Mouse (Mus musculus): Measurements from ENCODE around the gene Csn2.

Csn2 gene

DNA sequence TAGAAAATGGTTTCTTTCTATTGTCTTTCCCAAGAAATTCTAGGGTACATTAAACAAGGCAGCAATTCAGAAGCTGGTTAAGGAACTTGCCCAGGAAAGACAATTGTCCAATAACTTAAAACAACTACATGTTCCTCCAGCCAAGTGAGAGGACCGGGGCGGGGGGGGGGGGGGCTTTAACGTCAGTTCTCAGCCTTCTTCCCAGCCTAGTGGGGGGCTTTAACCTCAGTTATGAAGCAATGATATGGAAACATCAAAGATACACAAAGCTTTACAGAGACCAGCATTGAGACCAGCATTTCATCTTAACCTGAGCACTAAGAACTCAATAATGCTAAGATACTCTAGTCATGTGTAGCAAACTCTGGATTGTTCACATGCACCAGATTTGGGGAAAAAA is at the start of gene Csn2:
Gene Csn2, minus strand, starts transcription at position 101 of the 400 bp plus-strand sequence.
- no peak for DNase-seq (ENCODE audit: low read depth, low spot score)

GRCm38 (mm10) chr5:87734821-87735220 is 35.4 kb upstream of the Csn2 start:
- no peak for DNase-seq (ENCODE audit: low read depth, low spot score)

DNA sequence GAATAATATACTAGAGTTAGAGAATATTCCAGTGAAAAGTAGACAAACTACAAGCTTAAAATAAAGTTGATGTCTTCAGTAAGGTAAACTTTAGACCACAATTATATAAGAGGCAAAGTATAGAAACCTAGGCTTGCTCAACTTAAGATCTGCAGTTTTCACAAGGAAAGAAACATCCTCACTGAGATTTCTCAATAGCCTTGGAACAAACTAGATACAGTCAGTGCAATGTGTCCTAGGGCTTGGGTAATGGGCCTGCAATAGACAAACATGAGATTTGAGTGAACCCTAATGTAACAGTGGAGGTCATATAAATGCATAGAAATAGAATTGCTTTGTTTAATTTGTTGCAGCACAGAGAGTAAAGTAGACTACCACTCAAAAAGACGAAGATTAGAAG is 6.5 kb upstream of the Csn2 start:
- DNase-seq (ENCODE audit: low read depth, low spot score), result no peak

DNA sequence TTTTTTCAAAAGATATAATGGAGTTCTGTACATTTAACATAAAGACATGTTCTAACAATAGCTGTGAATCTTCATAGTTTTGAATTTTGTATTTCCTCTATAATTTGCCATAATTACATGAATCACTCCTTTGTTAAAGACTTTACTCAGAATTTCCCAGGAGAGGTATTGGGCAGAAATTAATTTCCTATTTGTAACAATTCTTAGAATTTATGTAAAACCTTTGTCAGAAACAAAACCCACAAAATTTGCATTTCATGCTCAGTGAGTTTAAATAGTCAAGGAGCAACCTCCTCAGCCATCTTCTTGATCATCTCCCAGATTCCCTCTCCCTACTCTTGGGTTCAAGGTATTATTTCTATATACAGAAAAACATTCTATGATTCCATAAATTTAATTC is 33.5 kb downstream of the Csn2 start, which contains the start of gene Csn1s1:
Gene Csn1s1, plus strand, starts transcription at position 301 of the 400 bp plus-strand sequence.
- DNase-seq (ENCODE audit: low read depth, low spot score), result no peak

GRCm38 (mm10) chr5:87642787-87643186 is 56.6 kb downstream of the Csn2 start:
- DNase-seq (ENCODE audit: low read depth, low spot score), result no peak

Measured in c-Kit-negative CD71-positive TER-119-positive erythroid progenitor cells, embryonic 14.5 days (primary cell).